Mouse (Mus musculus) embryo, embryonic 11 days (tissue): ENCODE measurements around the gene Rhobtb3.
A peak's percentile ranks its signal among the peaks of the same experiment; 100 is the strongest.
"Not testable (repeated sequence)": the region's sequence is repeated elsewhere in the genome, so short reads cannot be mapped to it uniquely, and the experiment has no call there.

Experiments used
- DNase-seq: peaks from one replicate; pipeline ENCODE4 v3.0.0-alpha.2; 2015

Rhobtb3 gene

GRCm38 (mm10) chr13:75927951-75928350 is 15.8 kb downstream of the Rhobtb3 start:
- no peak for DNase-seq

GRCm38 (mm10) chr13:75914151-75914550 is 29.6 kb downstream of the Rhobtb3 start:
- DNase-seq, result no peak

DNA sequence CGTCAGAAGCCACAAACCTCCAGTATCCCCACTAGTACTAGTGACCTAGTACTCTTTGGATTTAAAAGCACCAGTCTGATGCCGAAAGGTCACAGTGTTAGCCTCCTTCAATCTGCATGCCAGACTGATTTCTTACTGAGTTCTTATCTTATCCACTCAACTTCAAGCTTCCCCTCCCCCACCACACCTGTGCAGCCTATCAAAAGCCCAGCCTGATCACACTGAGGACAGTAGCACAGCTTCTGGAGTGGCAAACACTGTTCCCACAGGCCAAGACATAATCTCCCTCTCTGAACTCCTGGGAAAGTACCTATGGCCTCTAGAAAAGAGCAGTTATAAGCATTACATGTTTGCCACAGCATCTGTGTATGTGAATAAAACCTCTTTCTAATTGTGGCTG is 35.5 kb downstream of the Rhobtb3 start:
- peak; percentile 10 for DNase-seq

- DNase-seq, result no peak
Observed at GRCm38 (mm10) chr13:75907133-75907532, 36.6 kb downstream of the Rhobtb3 start.

DNA sequence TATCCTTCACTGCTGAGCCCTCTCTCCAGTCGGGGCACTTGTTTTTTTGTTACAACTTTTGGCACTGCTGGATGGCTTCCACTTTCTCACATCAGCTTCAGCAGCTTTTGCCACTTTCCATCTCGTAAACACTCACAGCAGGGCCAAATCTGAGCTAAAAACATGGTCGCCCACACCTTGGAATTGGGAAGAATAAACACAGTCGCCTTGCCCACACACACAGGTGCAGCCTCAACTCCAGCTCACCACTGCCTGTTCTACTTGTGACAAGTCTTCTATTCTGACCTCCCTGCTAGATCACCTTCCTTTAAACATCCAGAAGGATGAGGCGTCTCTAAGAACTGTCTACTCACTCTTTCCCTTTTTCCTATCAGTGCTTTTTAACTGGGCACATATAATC is 39.1 kb downstream of the Rhobtb3 start:
- no peak for DNase-seq

DNA sequence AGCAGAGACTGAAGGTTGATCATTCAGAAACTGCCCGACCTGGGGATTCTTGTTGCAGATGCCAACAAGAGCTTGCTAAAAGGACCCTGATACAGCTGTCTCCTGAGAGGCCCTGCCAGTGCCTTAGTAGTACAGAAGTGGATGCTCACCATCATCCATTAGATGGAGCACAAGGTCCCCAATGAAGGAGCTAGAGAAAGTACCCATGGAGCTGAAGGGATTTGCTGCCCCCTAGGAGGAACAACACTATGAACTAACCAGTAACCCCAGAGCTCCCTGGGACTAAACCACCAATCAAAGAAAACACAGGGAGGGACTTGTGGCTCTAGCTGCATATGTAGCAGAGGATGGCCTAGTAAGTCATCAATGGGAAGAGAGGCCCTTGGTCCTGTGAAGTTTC is 42.8 kb downstream of the Rhobtb3 start:
- not testable (repeated sequence) for DNase-seq

GRCm38 (mm10) chr13:75892876-75893275 is 50.8 kb downstream of the Rhobtb3 start:
- no peak for DNase-seq

DNA sequence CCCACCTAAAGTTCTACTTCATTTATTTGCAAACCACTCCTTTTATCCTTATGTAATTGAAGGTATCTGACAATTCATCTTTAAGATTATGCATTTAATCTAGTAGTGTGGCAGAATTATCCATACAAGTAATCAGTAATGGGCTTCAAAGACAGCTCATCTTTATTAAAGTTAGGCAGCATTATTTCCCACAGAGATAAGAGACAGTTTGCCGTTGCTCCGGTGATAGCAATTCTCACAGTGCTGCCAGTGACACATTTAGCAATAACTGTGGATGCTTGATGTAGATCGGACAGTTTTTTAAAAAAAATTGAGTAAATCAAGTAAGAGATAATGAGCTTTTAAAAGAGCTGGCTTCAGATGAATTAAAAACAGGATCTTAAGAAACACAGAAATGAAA is 51.4 kb downstream of the Rhobtb3 start:
- no peak for DNase-seq

DNA sequence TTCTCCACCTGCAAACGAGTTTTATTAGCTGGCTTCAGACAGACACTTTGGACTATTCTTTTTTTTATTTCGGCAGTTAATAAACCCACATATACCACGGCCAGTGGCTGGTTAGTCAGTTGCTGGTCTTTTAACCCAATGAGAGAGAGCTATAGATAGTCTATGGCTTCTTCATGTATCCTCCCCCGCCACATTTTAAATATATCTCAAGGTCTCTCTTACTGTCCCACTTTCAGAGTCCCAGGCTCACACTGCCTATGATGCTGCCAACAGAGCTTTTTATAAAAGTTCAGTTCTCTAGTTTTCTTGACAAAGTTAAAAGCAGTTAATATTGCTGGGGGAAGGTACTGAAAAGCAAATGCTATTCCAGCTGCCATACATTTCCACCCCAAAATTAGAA is 51.9 kb downstream of the Rhobtb3 start:
- no peak for DNase-seq

DNA sequence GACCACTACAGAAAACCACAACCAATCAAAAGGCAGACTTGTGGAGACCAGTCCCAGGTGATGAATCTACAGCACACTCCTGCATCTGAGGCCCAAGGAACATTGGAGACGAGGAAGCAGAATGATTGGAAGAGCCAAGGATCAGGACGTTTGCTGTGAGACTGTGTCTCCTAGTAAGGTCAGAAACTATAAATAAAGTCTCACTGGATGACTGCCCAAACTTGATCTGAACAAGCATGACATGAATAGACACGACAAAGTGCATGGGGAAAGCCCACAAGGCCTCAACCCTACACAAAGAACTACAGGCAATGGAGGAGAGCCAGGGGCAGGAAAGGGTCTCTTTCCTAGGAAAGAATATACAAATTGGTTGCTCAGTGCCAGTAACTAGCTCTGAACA is 59.9 kb downstream of the Rhobtb3 start:
- DNase-seq, result no peak

GRCm38 (mm10) chr13:75880501-75880900 is 63.2 kb downstream of the Rhobtb3 start:
- no peak for DNase-seq

- DNase-seq, result no peak
Observed at GRCm38 (mm10) chr13:75879756-75880155, 64.0 kb downstream of the Rhobtb3 start.

DNA sequence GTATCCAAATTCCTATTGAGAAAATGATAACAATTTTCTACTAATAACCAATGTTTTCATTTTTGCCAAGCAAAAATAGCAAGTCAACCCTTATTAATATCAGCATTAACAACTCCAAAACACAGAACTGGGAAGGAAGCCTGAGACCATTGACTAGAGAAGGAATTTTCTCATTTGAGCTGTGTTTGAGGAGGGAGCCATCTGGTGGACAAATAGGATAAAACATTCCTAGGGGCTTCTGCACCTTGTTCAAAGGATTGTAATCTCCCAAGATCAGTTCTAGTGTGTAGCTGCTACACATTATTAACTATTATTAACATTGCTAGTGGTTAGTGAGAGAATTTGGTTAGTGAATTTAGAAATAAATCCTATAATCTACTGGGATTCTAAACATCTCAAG is 65.8 kb downstream of the Rhobtb3 start:
- DNase-seq, result peak; percentile 67

DNA sequence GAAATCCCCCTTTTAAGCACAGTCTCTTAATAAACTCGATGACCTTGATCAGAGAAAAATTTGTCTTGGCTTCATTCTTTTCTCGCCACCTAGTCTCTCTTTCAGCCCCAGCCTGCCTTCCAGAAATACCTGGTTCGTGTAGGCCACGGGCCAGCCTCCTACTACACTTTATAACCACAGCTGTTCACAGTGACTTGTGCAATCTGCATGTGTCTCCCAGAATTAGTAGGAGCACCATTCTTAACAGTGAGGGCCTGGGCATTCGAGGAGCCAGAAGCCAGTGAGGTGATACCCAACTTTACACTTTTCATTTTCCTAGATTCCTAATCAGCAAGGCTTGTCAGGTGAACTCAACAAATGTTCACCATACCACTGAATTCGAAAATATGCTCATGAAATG is 67.1 kb downstream of the Rhobtb3 start:
- no peak for DNase-seq

- DNase-seq, result not testable (repeated sequence)
Observed at GRCm38 (mm10) chr13:75876188-75876587, 67.5 kb downstream of the Rhobtb3 start.

- DNase-seq, result no peak
Observed at GRCm38 (mm10) chr13:75874608-75875376, 68.9 kb downstream of the Rhobtb3 start.

DNA sequence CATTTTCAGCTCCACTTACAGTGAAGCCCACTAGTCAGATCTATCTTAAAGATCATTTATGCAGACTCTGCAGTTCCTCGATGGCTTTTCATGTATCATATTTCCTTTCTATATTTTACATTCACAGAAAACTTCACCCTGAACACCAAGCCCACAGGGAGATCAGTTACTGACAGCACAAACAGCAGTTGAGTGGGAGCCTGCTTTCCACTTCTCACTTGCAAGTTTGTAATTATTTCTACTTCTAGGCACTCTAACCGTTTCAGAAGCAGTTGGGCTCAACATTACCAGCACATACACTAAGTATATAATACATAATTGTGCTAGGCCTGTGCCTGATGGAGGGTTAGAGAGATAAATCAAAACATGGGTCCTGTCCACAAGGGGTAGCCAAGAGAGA is 75.8 kb downstream of the Rhobtb3 start:
- no peak for DNase-seq

GRCm38 (mm10) chr13:75865486-75866184 is 78.1 kb downstream of the Rhobtb3 start:
- no peak for DNase-seq

GRCm38 (mm10) chr13:75859264-75859844 is 84.4 kb downstream of the Rhobtb3 start:
- no peak for DNase-seq

DNA sequence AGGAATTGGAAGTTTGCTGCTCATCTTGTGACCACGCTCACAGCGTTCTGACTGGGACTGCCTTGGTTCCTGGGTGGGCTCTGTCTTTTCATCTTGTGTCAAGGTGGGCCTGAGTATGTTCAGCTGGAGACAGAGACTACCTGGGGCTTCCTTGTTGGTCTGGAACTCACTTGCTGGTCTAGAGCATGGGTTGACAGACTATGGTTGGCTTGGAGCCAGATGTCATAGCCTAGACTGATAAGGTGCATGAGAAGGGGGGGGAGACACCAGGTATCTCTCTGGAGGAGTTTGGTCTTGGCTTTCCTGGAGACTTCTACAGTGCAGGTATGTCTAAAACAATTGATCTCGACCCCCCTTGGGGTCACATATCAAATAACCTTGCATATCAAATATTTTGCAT is 90.6 kb downstream of the Rhobtb3 start:
- no peak for DNase-seq

DNA sequence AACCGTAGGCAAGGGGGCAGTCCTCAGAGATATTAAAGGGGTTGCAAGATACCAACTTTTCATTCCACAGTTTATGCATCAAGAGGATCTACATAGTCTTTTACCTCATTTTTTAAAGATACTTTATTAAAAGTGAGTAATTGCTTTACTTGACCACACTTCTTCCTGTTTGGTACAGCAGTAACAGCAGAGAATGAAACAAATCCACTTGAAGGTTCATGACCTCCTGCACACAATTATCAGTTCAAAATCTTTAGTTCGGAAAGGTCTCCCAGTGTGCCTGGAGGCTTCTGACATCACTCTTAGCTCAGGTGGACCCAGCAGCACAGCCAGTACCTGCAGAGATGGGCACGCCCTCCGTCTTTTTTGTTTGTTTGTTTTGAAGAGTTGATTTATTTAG is 91.7 kb downstream of the Rhobtb3 start:
- no peak for DNase-seq

DNA sequence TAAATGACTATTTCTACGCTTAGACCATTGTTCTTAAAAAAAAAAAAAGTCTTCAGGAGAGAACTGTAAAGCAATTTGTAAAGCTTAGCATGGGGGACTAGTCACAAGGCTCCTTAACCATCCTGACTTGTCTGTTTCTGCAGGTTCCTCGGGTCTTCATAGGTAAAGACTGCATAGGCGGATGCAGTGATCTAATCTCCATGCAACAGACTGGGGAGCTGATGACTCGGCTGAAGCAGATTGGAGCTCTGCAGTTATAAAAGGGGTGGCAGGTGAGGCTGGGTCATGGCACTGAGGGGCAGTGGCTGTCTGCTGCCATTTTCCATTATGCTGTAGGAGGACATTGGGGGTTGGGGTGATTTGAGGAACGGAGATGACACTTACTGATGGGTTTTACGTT is 96.7 kb downstream of the Rhobtb3 start:
- no peak for DNase-seq

GRCm38 (mm10) chr13:75845519-75846166 is 98.1 kb downstream of the Rhobtb3 start:
- DNase-seq, result no peak
